Mouse (Mus musculus): Measurements from ENCODE around the gene Nfe2l3. TPM values are rescaled to one million over a fixed set of nuclear protein-coding genes. Genes with fewer than 3 reads are reported as not detected.

Gene Nfe2l3
- polyA plus RNA-seq, 1 experiment from 2014 or later: 0.15 TPM

- no peak overlapping the region for H3K9ac ChIP-seq (ENCODE audit: low read depth, low read length)
- H3K4me3 ChIP-seq (ENCODE audit: low read depth, low read length): no peak overlapping the region
- no peaks in the 10 kb centered on the region for H3K27me3 ChIP-seq (ENCODE audit: control insufficient read depth, insufficient read depth, low read depth, low read length)
- H3K36me3 ChIP-seq (ENCODE audit: control insufficient read depth, insufficient read depth): peaks cover 51% of the 10 kb centered on the region
- peak; percentile 27 for ATAC-seq (ENCODE audit: low read depth)
- WGBS (ENCODE audit: insufficient replicate concordance): 58% methylated on average over 5 of the region's 5 CpGs
- H3K4me2 ChIP-seq (ENCODE audit: low read depth, low read length): no peak overlapping the region
- peaks cover 5% of the 10 kb centered on the region; the same call in 1 of the 2 replicates for H3K4me1 ChIP-seq (ENCODE audit: control insufficient read depth, low read depth, low read length)
- no peaks in the 10 kb centered on the region for H3K9me3 ChIP-seq (replicated peaks; ENCODE audit: control insufficient read depth, low read length)
- H3K27ac ChIP-seq (ENCODE audit: low read length): no peak overlapping the region
These were observed 27.0 kb downstream of the Nfe2l3 start for GRCm38 (mm10) chr6:51459313-51460020.

- Histone ChIP-seq H3K36me3 (ENCODE audit: control insufficient read depth, insufficient read depth) (peaks cover 54% of the 10 kb centered on the region), H3K9ac (ENCODE audit: low read depth, low read length) (no peak overlapping the region), H3K9me3 (replicated peaks; ENCODE audit: control insufficient read depth, low read length) (no peaks in the 10 kb centered on the region), H3K4me1 (ENCODE audit: control insufficient read depth, low read depth, low read length) (peaks cover 5% of the 10 kb centered on the region; the same call in 1 of the 2 replicates), H3K4me3 (ENCODE audit: low read depth, low read length) (no peak overlapping the region), H3K27me3 (ENCODE audit: control insufficient read depth, insufficient read depth, low read depth, low read length) (no peaks in the 10 kb centered on the region), H3K4me2 (ENCODE audit: low read depth, low read length) (no peak overlapping the region), H3K27ac (ENCODE audit: low read length) (no peak overlapping the region)
- ATAC-seq (ENCODE audit: low read depth): peak; percentile 8; the same call in 1 of the 2 replicates
- 77% methylated on average over 4 of the region's 4 CpGs for WGBS (ENCODE audit: insufficient replicate concordance)
These were observed 27.5 kb downstream of the Nfe2l3 start for GRCm38 (mm10) chr6:51460021-51460360.

GRCm38 (mm10) chr6:51460363-51460762 lies 27.9 kb downstream of the Nfe2l3 start:
- Histone ChIP-seq H3K9ac (ENCODE audit: low read depth, low read length) (no peak overlapping the region), H3K27ac (ENCODE audit: low read length) (no peak overlapping the region), H3K27me3 (ENCODE audit: control insufficient read depth, insufficient read depth, low read depth, low read length) (no peaks in the 10 kb centered on the region), H3K4me3 (ENCODE audit: low read depth, low read length) (no peak overlapping the region), H3K9me3 (replicated peaks; ENCODE audit: control insufficient read depth, low read length) (no peaks in the 10 kb centered on the region), H3K4me2 (ENCODE audit: low read depth, low read length) (no peak overlapping the region), H3K4me1 (ENCODE audit: control insufficient read depth, low read depth, low read length) (peaks cover 5% of the 10 kb centered on the region; the same call in 1 of the 2 replicates), H3K36me3 (ENCODE audit: control insufficient read depth, insufficient read depth) (peaks cover 58% of the 10 kb centered on the region)
- ATAC-seq (ENCODE audit: low read depth): 0 out of 2 replicates have a peak, but pooled peaks have one; percentile 3
- WGBS (ENCODE audit: insufficient replicate concordance): 87% methylated on average over 3 of the region's 3 CpGs

- Histone ChIP-seq H3K4me2 (ENCODE audit: low read depth, low read length) (peak overlapping the region; percentile 73), H3K9ac (ENCODE audit: low read depth, low read length) (peak overlapping the region; percentile 57; the same call in 1 of the 2 replicates), H3K4me1 (ENCODE audit: control insufficient read depth, low read depth, low read length) (peaks cover 23% of the 10 kb centered on the region), H3K27ac (ENCODE audit: low read length) (no peak overlapping the region), H3K36me3 (ENCODE audit: control insufficient read depth, insufficient read depth) (peaks cover 42% of the 10 kb centered on the region), H3K9me3 (replicated peaks; ENCODE audit: control insufficient read depth, low read length) (no peaks in the 10 kb centered on the region), H3K27me3 (ENCODE audit: control insufficient read depth, insufficient read depth, low read depth, low read length) (no peaks in the 10 kb centered on the region), H3K4me3 (ENCODE audit: low read depth, low read length) (peak overlapping the region; percentile 64)
- ATAC-seq (ENCODE audit: low read depth): no peak
- 0% methylated on average over 2 of the region's 2 CpGs for WGBS (ENCODE audit: insufficient replicate concordance)
These were observed 35.2 kb downstream of the Nfe2l3 start for GRCm38 (mm10) chr6:51467649-51468048.

DNA sequence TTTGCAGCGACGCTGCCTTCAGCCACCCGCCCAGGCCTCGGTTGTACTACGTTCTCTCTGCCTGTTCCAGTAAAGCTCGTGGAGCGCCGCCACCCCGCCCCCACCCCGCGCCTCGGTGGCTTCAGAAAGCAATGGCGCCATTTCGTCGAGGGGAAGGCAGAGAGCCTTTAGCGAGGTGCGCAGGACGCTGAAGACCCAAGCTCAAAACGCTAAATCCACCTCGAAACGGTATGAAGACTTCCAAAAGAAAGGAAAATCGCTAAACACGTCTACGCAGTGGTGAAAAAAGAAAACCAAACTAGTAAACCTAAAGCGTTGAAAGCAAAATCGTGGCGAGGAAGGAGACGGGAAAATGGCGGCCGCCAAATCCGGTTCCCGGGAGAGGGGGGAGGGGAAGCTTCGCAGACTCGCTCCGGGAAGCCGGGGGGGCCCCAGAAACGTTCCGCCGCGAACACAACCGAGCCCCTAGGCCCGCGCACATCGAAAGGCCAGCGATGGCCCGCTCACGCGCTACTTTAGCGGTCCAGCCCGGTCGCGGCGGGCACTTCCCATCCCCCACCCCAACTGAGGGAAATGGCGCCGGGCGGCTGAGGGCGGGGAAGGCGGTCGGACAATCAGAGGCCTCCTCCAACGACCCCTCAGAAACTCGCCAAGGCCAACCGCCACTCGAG lies 36.6 kb downstream of the Nfe2l3 start:
- Histone ChIP-seq H3K4me3 (ENCODE audit: low read depth, low read length) (peak overlapping the region; percentile 94), H3K36me3 (ENCODE audit: control insufficient read depth, insufficient read depth) (peaks cover 42% of the 10 kb centered on the region), H3K27ac (ENCODE audit: low read length) (peak overlapping the region; percentile 98), H3K4me2 (ENCODE audit: low read depth, low read length) (peak overlapping the region; percentile 51), H3K4me1 (ENCODE audit: control insufficient read depth, low read depth, low read length) (peaks cover 29% of the 10 kb centered on the region), H3K27me3 (ENCODE audit: control insufficient read depth, insufficient read depth, low read depth, low read length) (no peaks in the 10 kb centered on the region), H3K9ac (ENCODE audit: low read depth, low read length) (peak overlapping the region; percentile 98), H3K9me3 (replicated peaks; ENCODE audit: control insufficient read depth, low read length) (no peaks in the 10 kb centered on the region)
- WGBS (ENCODE audit: insufficient replicate concordance): under 1% methylated on average over 63 of the region's 63 CpGs
- peak; percentile 9 for ATAC-seq (ENCODE audit: low read depth)

DNA sequence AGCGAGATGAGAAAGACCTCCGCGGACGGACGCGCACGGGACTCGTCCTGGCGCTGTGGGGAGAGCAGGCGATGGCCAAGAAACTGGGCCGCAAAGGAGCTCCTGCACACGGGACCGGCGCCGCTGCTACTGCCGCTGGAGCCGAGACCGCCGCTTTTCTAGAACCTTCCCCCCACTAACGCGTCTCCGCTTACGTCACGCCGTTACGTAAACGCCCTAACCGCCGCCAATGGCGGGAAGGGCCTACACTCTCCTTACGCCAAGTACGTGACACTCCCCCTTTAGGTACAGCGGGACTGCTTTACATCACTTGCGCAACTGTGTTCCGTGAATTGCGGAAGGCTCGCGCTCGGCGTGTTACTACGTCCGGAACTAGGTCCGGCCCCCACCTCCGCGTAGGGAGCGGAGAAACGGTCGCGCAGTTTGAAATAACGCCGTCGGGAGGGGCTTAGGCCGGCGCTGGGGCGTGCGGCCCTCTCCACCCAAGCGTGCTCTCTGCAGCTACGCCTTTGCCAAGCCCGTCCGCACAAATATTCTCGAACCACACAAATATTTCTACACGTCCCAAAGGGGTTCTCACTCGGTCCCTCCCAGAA lies 37.3 kb downstream of the Nfe2l3 start, which contains the start of gene Hnrnpa2b1:
Hnrnpa2b1 (minus strand) TSS at position 180 of the 596 bp plus-strand sequence.
- Histone ChIP-seq H3K27ac (ENCODE audit: low read length) (peak within 1 kb of the TSS; percentile 98), H3K9ac (ENCODE audit: low read depth, low read length) (peak within 1 kb of the TSS; percentile 98), H3K4me1 (ENCODE audit: control insufficient read depth, low read depth, low read length) (peaks cover 31% of the 10 kb centered on the region), H3K4me2 (ENCODE audit: low read depth, low read length) (peak within 1 kb of the TSS; percentile 56), H3K36me3 (ENCODE audit: control insufficient read depth, insufficient read depth) (peaks cover 36% of the 10 kb centered on the region), H3K27me3 (ENCODE audit: control insufficient read depth, insufficient read depth, low read depth, low read length) (no peaks in the 10 kb centered on the region), H3K4me3 (ENCODE audit: low read depth, low read length) (peak within 1 kb of the TSS; percentile 94), H3K9me3 (replicated peaks; ENCODE audit: control insufficient read depth, low read length) (no peaks in the 10 kb centered on the region)
- under 1% methylated on average over 63 of the region's 63 CpGs for WGBS (ENCODE audit: insufficient replicate concordance)
- ATAC-seq (ENCODE audit: low read depth): peak; percentile 87

- Histone ChIP-seq H3K4me3 (ENCODE audit: low read depth, low read length) (peak within 1 kb of the TSS; percentile 94), H3K4me2 (ENCODE audit: low read depth, low read length) (peak within 1 kb of the TSS; percentile 56), H3K4me1 (ENCODE audit: control insufficient read depth, low read depth, low read length) (peaks cover 30% of the 10 kb centered on the region), H3K9me3 (replicated peaks; ENCODE audit: control insufficient read depth, low read length) (no peaks in the 10 kb centered on the region), H3K27me3 (ENCODE audit: control insufficient read depth, insufficient read depth, low read depth, low read length) (no peaks in the 10 kb centered on the region), H3K27ac (ENCODE audit: low read length) (peak within 1 kb of the TSS; percentile 98), H3K9ac (ENCODE audit: low read depth, low read length) (peak within 1 kb of the TSS; percentile 98), H3K36me3 (ENCODE audit: control insufficient read depth, insufficient read depth) (peaks cover 35% of the 10 kb centered on the region)
- under 1% methylated on average over 85 of the region's 99 CpGs for WGBS (ENCODE audit: insufficient replicate concordance)
- ATAC-seq (ENCODE audit: low read depth): peak; percentile 73
These were observed 38.1 kb downstream of the Nfe2l3 start, which contains the start of gene Cbx3 for GRCm38 (mm10) chr6:51470311-51471178. Gene Cbx3, plus strand, starts transcription at chr6:51470360.

GRCm38 (mm10) chr6:51471179-51471505 lies 38.7 kb downstream of the Nfe2l3 start:
- Histone ChIP-seq H3K27ac (ENCODE audit: low read length) (peak overlapping the region; percentile 98), H3K9ac (ENCODE audit: low read depth, low read length) (peak overlapping the region; percentile 98), H3K4me3 (ENCODE audit: low read depth, low read length) (peak overlapping the region; percentile 94), H3K27me3 (ENCODE audit: control insufficient read depth, insufficient read depth, low read depth, low read length) (no peaks in the 10 kb centered on the region), H3K4me1 (ENCODE audit: control insufficient read depth, low read depth, low read length) (peaks cover 25% of the 10 kb centered on the region), H3K9me3 (replicated peaks; ENCODE audit: control insufficient read depth, low read length) (no peaks in the 10 kb centered on the region), H3K36me3 (ENCODE audit: control insufficient read depth, insufficient read depth) (peaks cover 34% of the 10 kb centered on the region), H3K4me2 (ENCODE audit: low read depth, low read length) (peak overlapping the region; percentile 56)
- ATAC-seq (ENCODE audit: low read depth): no peak
- WGBS (ENCODE audit: insufficient replicate concordance): 1% methylated on average over 10 of the region's 10 CpGs

All from liver, embryonic 16.5 days (tissue).